8 mouse cellular contexts compared by ENCODE assay signal in genomic region chr6:146634015-146634722, GRCm38 (mm10). TPM values are rescaled to one million over a fixed set of nuclear protein-coding genes. Genes with fewer than 3 reads are reported as not detected.
A peak's percentile ranks its signal among the peaks of the same experiment; 100 is the strongest.
DNase-seq lines count a peak whose midpoint lies in the region; ATAC-seq and TF ChIP-seq lines count a peak whose summit lies in the region.

No protein-coding gene starts in this region.

- TF ChIP-seq CTCF in intestine, postnatal 0 days (IDR thresholded peaks at IDR 0.05; ENCODE audit: low read depth) = peak; percentile 41; the same call in 1 of the 2 replicates

- H3K27ac ChIP-seq in embryonic facial prominence, embryonic 11.5 days (replicated peaks; ENCODE audit: low read depth, low read length) = peak overlapping the region; percentile 48; the same call in 1 of the 2 replicates
- peak overlapping the region; percentile 84 for H3K27ac ChIP-seq in intestine, postnatal 0 days (ENCODE audit: low read depth, low read length)
- H3K27ac ChIP-seq in limb, embryonic 11.5 days (replicated peaks; ENCODE audit: low read depth, low read length) = peak overlapping the region; percentile 75
- H3K27ac ChIP-seq in midbrain, embryonic 12.5 days (replicated peaks) = peak overlapping the region; percentile 77

- ATAC-seq in embryonic facial prominence, embryonic 11.5 days (replicated peaks; ENCODE audit: insufficient number of reproducible peaks, low FRiP score, low TSS enrichment, low read depth) = peak; percentile 90
- ATAC-seq in intestine, postnatal 0 days = peak; percentile 89
- ATAC-seq in limb, embryonic 11.5 days (ENCODE audit: insufficient number of reproducible peaks, low FRiP score, low TSS enrichment, low read depth) = peak; percentile 89
- ATAC-seq in midbrain, embryonic 12.5 days (ENCODE audit: low FRiP score, low read depth) = peak; percentile 96

- WGBS in embryonic facial prominence, embryonic 11.5 days = under 1% methylated on average over 70 of the region's 82 CpGs
- under 1% methylated on average over 41 of the region's 82 CpGs for WGBS in intestine, postnatal 0 days
- under 1% methylated on average over 81 of the region's 82 CpGs for WGBS in limb, embryonic 11.5 days
- under 1% methylated on average over 82 of the region's 82 CpGs for WGBS in midbrain, embryonic 12.5 days

- H3K4me1 ChIP-seq in embryonic facial prominence, embryonic 11.5 days (ENCODE audit: control insufficient read depth, insufficient read depth, low read length) = no peaks in the 10 kb centered on the region; the same call in 1 of the 2 replicates
- H3K4me1 ChIP-seq in intestine, postnatal 0 days (replicated peaks; ENCODE audit: control insufficient read depth, insufficient read depth, low read length) = peaks cover 3% of the 10 kb centered on the region
- peaks cover 8% of the 10 kb centered on the region; the same call in 1 of the 2 replicates for H3K4me1 ChIP-seq in limb, embryonic 11.5 days (ENCODE audit: control insufficient read depth, insufficient read depth, low read length)
- peaks cover 13% of the 10 kb centered on the region for H3K4me1 ChIP-seq in midbrain, embryonic 12.5 days

- peak overlapping the region; percentile 57 for H3K4me2 ChIP-seq in embryonic facial prominence, embryonic 11.5 days (ENCODE audit: low read depth, low read length)
- peak overlapping the region; percentile 82 for H3K4me2 ChIP-seq in intestine, postnatal 0 days (replicated peaks; ENCODE audit: low read depth)
- peak overlapping the region; percentile 55 for H3K4me2 ChIP-seq in limb, embryonic 11.5 days (ENCODE audit: low read depth, severe bottlenecking)
- peak overlapping the region; percentile 67 for H3K4me2 ChIP-seq in midbrain, embryonic 12.5 days (replicated peaks)

- no peaks in the 10 kb centered on the region for H3K36me3 ChIP-seq in embryonic facial prominence, embryonic 11.5 days (replicated peaks; ENCODE audit: control insufficient read depth, insufficient read depth, low read depth, low read length)
- H3K36me3 ChIP-seq in intestine, postnatal 0 days (ENCODE audit: control insufficient read depth, insufficient read depth) = no peaks in the 10 kb centered on the region; the same call in 1 of the 2 replicates
- no peaks in the 10 kb centered on the region for H3K36me3 ChIP-seq in limb, embryonic 11.5 days (ENCODE audit: control insufficient read depth, insufficient read depth, low read length)
- H3K36me3 ChIP-seq in midbrain, embryonic 12.5 days = no peaks in the 10 kb centered on the region

- no peaks in the 10 kb centered on the region for H3K9me3 ChIP-seq in embryonic facial prominence, embryonic 11.5 days (replicated peaks; ENCODE audit: control insufficient read depth, low read length)
- H3K9me3 ChIP-seq in intestine, postnatal 0 days (ENCODE audit: control insufficient read depth) = no peaks in the 10 kb centered on the region
- H3K9me3 ChIP-seq in limb, embryonic 11.5 days (ENCODE audit: control insufficient read depth, low read length) = no peaks in the 10 kb centered on the region
- H3K9me3 ChIP-seq in midbrain, embryonic 12.5 days = no peaks in the 10 kb centered on the region

- H3K27me3 ChIP-seq in embryonic facial prominence, embryonic 11.5 days (ENCODE audit: control insufficient read depth, insufficient read depth, low read length) = no peaks in the 10 kb centered on the region
- H3K27me3 ChIP-seq in intestine, postnatal 0 days (replicated peaks; ENCODE audit: control insufficient read depth, insufficient read depth, low read length) = no peaks in the 10 kb centered on the region
- H3K27me3 ChIP-seq in limb, embryonic 11.5 days (ENCODE audit: control insufficient read depth, insufficient read depth, low read length) = no peaks in the 10 kb centered on the region
- no peaks in the 10 kb centered on the region for H3K27me3 ChIP-seq in midbrain, embryonic 12.5 days

- H3K4me3 ChIP-seq in embryonic facial prominence, embryonic 11.5 days (ENCODE audit: low read depth, low read length) = peak overlapping the region; percentile 62
- peak overlapping the region; percentile 91 for H3K4me3 ChIP-seq in intestine, postnatal 0 days (ENCODE audit: low read depth, low read length)
- peak overlapping the region; percentile 61 for H3K4me3 ChIP-seq in limb, embryonic 11.5 days (ENCODE audit: low read depth, low read length)
- H3K4me3 ChIP-seq in midbrain, embryonic 12.5 days = peak overlapping the region; percentile 68

- DNase-seq in adrenal gland, postnatal 14 days = peak; percentile 91
- DNase-seq in embryonic facial prominence, embryonic 11.5 days (ENCODE audit: low spot score) = peak; percentile 93
- DNase-seq in heart, adult 11 months = peak; percentile 99
- DNase-seq in limb, embryonic 11.5 days (ENCODE audit: low spot score) = peak; percentile 82
- peak; percentile 56 for DNase-seq in skeletal muscle tissue, adult 2 months (ENCODE audit: low read depth, low spot score)
- DNase-seq in yolk sac, embryonic 10.5 days (ENCODE audit: low spot score) = peak; percentile 69

- peak overlapping the region; percentile 81 for H3K9ac ChIP-seq in embryonic facial prominence, embryonic 11.5 days (replicated peaks; ENCODE audit: low read length)
- peak overlapping the region; percentile 84 for H3K9ac ChIP-seq in intestine, postnatal 0 days (ENCODE audit: low read depth, low read length)
- peak overlapping the region; percentile 88 for H3K9ac ChIP-seq in limb, embryonic 11.5 days (ENCODE audit: low read length)
- peak overlapping the region; percentile 76 for H3K9ac ChIP-seq in midbrain, embryonic 12.5 days (replicated peaks)

RNA-seq across cellular contexts. Expression of gene Med21, which starts 8.2 kb away (rescaled TPM):
- total RNA-seq in adrenal gland, postnatal 14 days (2021) = 63.7 and 66.8 TPM in 2 replicates
- polyA plus RNA-seq in embryonic facial prominence, embryonic 11.5 days (2014; fragmentation: Nextera tagmentation; extraction: Ambion mirVana) = 126 and 128 TPM in 2 replicates
- polyA plus RNA-seq in intestine, postnatal 0 days (2015; fragmentation: Nextera tagmentation; extraction: Ambion mirVana) = 87.5 and 87.6 TPM in 2 replicates
- 135 and 142 TPM in 2 replicates for polyA plus RNA-seq in limb, embryonic 11.5 days (2014; fragmentation: Nextera tagmentation; extraction: Ambion mirVana)
- polyA plus RNA-seq in midbrain, embryonic 12.5 days (2016; fragmentation: Nextera tagmentation; extraction: Ambion mirVana) = 118 and 121 TPM in 2 replicates

RNA-seq across cellular contexts. Expression of gene Tm7sf3, which starts 8.5 kb away (rescaled TPM):
- total RNA-seq in adrenal gland, postnatal 14 days (2021) = 38.3 and 40.4 TPM in 2 replicates
- 31.4 and 31.8 TPM in 2 replicates for polyA plus RNA-seq in embryonic facial prominence, embryonic 11.5 days (2014; fragmentation: Nextera tagmentation; extraction: Ambion mirVana)
- 58.7 and 61.9 TPM in 2 replicates for polyA plus RNA-seq in intestine, postnatal 0 days (2015; fragmentation: Nextera tagmentation; extraction: Ambion mirVana)
- 27.6 and 29.6 TPM in 2 replicates for polyA plus RNA-seq in limb, embryonic 11.5 days (2014; fragmentation: Nextera tagmentation; extraction: Ambion mirVana)
- 22.9 and 26.4 TPM in 2 replicates for polyA plus RNA-seq in midbrain, embryonic 12.5 days (2016; fragmentation: Nextera tagmentation; extraction: Ambion mirVana)

RNA-seq across cellular contexts. Expression of gene Ints13, which starts 56.5 kb away (rescaled TPM):
- 40.4 and 48.7 TPM in 2 replicates for total RNA-seq in adrenal gland, postnatal 14 days (2021)
- polyA plus RNA-seq in embryonic facial prominence, embryonic 11.5 days (2014; fragmentation: Nextera tagmentation; extraction: Ambion mirVana) = 87.8 and 96.1 TPM in 2 replicates
- 15.7 and 16.1 TPM in 2 replicates for polyA plus RNA-seq in intestine, postnatal 0 days (2015; fragmentation: Nextera tagmentation; extraction: Ambion mirVana)
- 98.5 and 100 TPM in 2 replicates for polyA plus RNA-seq in limb, embryonic 11.5 days (2014; fragmentation: Nextera tagmentation; extraction: Ambion mirVana)
- 90.1 and 95.9 TPM in 2 replicates for polyA plus RNA-seq in midbrain, embryonic 12.5 days (2016; fragmentation: Nextera tagmentation; extraction: Ambion mirVana)

RNA-seq across cellular contexts. Expression of gene Fgfr1op2, which starts 57.2 kb away (rescaled TPM):
- 92.2 and 94.2 TPM in 2 replicates for total RNA-seq in adrenal gland, postnatal 14 days (2021)
- 95.7 and 97.5 TPM in 2 replicates for polyA plus RNA-seq in embryonic facial prominence, embryonic 11.5 days (2014; fragmentation: Nextera tagmentation; extraction: Ambion mirVana)
- polyA plus RNA-seq in intestine, postnatal 0 days (2015; fragmentation: Nextera tagmentation; extraction: Ambion mirVana) = 75.1 and 78.8 TPM in 2 replicates
- 92.1 and 95.1 TPM in 2 replicates for polyA plus RNA-seq in limb, embryonic 11.5 days (2014; fragmentation: Nextera tagmentation; extraction: Ambion mirVana)
- 65.6 and 68.2 TPM in 2 replicates for polyA plus RNA-seq in midbrain, embryonic 12.5 days (2016; fragmentation: Nextera tagmentation; extraction: Ambion mirVana)

Comparison
In these comparisons a context has a peak if more than half of its experiments do, and no peak if none do; other contexts are left out.
1. Peak in every context shown above with its lines: DNase-seq, ATAC-seq, H3K4me3 ChIP-seq and H3K27ac ChIP-seq.